Mouse (Mus musculus): ENCODE data around the gene Slc28a2. TPM values are rescaled to one million over a fixed set of nuclear protein-coding genes. Genes with fewer than 3 reads are reported as not detected.
"Not testable (repeated sequence)": the region's sequence is repeated elsewhere in the genome, so short reads cannot be mapped to it uniquely, and the experiment has no call there.

Gene Slc28a2
- polyA plus RNA-seq, 1 experiment, result 24.8 TPM

GRCm38 (mm10) chr2:122469221-122469620 is 42.9 kb downstream of the Slc28a2 start:
- Histone ChIP-seq H3K27me3 (ENCODE audit: control insufficient read depth, insufficient read depth, low read length) (no peaks in the 10 kb centered on the region), H3K27ac (ENCODE audit: insufficient read depth, low read length) (no peak overlapping the region), H3K36me3 (ENCODE audit: control insufficient read depth, insufficient read depth, low read length) (no peaks in the 10 kb centered on the region), H3K4me1 (ENCODE audit: control insufficient read depth, insufficient read depth, insufficient read length) (peaks cover 2% of the 10 kb centered on the region; the same call in 1 of the 2 replicates), H3K4me3 (ENCODE audit: extremely low read depth, insufficient read depth, insufficient read length) (no peak overlapping the region)
- WGBS, result 77% methylated on average over 3 of the region's 3 CpGs
- TF ChIP-seq POLR2A (IDR thresholded peaks at IDR 0.05; ENCODE audit: low read depth, low read length) (no peak), CTCF (IDR thresholded peaks at IDR 0.05; ENCODE audit: extremely low read depth, insufficient read depth, insufficient read length, insufficient replicate concordance) (no peak)
- DNase-seq (ENCODE audit: low read depth in 1 of 2, low spot score in 2 of 2), result peak in 1 of 2 experiments; percentile 60

- TF ChIP-seq CTCF (IDR thresholded peaks at IDR 0.05; ENCODE audit: extremely low read depth, insufficient read depth, insufficient read length, insufficient replicate concordance) (no peak), POLR2A (IDR thresholded peaks at IDR 0.05; ENCODE audit: low read depth, low read length) (no peak)
- DNase-seq (ENCODE audit: low read depth in 1 of 2, low spot score in 2 of 2), result no peak
- H3K27ac ChIP-seq (ENCODE audit: insufficient read depth, low read length), result no peak overlapping the region
- no peaks in the 10 kb centered on the region for H3K27me3 ChIP-seq (ENCODE audit: control insufficient read depth, insufficient read depth, low read length)
- no peak overlapping the region for H3K4me3 ChIP-seq (ENCODE audit: extremely low read depth, insufficient read depth, insufficient read length)
- H3K4me1 ChIP-seq (ENCODE audit: control insufficient read depth, insufficient read depth, insufficient read length), result no peaks in the 10 kb centered on the region
- no peaks in the 10 kb centered on the region for H3K36me3 ChIP-seq (ENCODE audit: control insufficient read depth, insufficient read depth, low read length)
Measured at GRCm38 (mm10) chr2:122476585-122476984, 50.3 kb downstream of the Slc28a2 start.

- 74% methylated on average over 1 of the region's 1 CpGs for WGBS
- not testable (repeated sequence) for DNase-seq (ENCODE audit: low read depth in 1 of 2, low spot score in 2 of 2); H3K36me3 ChIP-seq (ENCODE audit: control insufficient read depth, insufficient read depth, low read length); H3K4me3 ChIP-seq (ENCODE audit: extremely low read depth, insufficient read depth, insufficient read length); H3K4me1 ChIP-seq (ENCODE audit: control insufficient read depth, insufficient read depth, insufficient read length); H3K27ac ChIP-seq (ENCODE audit: insufficient read depth, low read length); H3K27me3 ChIP-seq (ENCODE audit: control insufficient read depth, insufficient read depth, low read length)
Measured at GRCm38 (mm10) chr2:122483787-122484186, 57.5 kb downstream of the Slc28a2 start.

GRCm38 (mm10) chr2:122484641-122485040 is 58.4 kb downstream of the Slc28a2 start, which contains the start of gene Gm14085:
Gm14085 (plus strand) TSS chr2:122484941.
- Histone ChIP-seq H3K4me3 (ENCODE audit: extremely low read depth, insufficient read depth, insufficient read length) (no peak within 1 kb of the TSS), H3K4me1 (ENCODE audit: control insufficient read depth, insufficient read depth, insufficient read length) (no peaks in the 10 kb centered on the region; the same call in 1 of the 2 replicates), H3K27me3 (ENCODE audit: control insufficient read depth, insufficient read depth, low read length) (no peaks in the 10 kb centered on the region), H3K36me3 (ENCODE audit: control insufficient read depth, insufficient read depth, low read length) (no peaks in the 10 kb centered on the region), H3K27ac (ENCODE audit: insufficient read depth, low read length) (no peak within 1 kb of the TSS)
- no peak for DNase-seq (ENCODE audit: low read depth in 1 of 2, low spot score in 2 of 2)
- 90% methylated on average over 1 of the region's 1 CpGs for WGBS
- TF ChIP-seq POLR2A (IDR thresholded peaks at IDR 0.05; ENCODE audit: low read depth, low read length) (no peak), CTCF (IDR thresholded peaks at IDR 0.05; ENCODE audit: extremely low read depth, insufficient read depth, insufficient read length, insufficient replicate concordance) (no peak)

- H3K4me1 ChIP-seq (ENCODE audit: control insufficient read depth, insufficient read depth, insufficient read length); H3K4me3 ChIP-seq (ENCODE audit: extremely low read depth, insufficient read depth, insufficient read length); DNase-seq (ENCODE audit: low read depth in 1 of 2, low spot score in 2 of 2); H3K27me3 ChIP-seq (ENCODE audit: control insufficient read depth, insufficient read depth, low read length); H3K36me3 ChIP-seq (ENCODE audit: control insufficient read depth, insufficient read depth, low read length); H3K27ac ChIP-seq (ENCODE audit: insufficient read depth, low read length): not testable (repeated sequence)
- 35% methylated on average over 3 of the region's 3 CpGs for WGBS
Measured at GRCm38 (mm10) chr2:122485654-122486053, 59.4 kb downstream of the Slc28a2 start.

GRCm38 (mm10) chr2:122486122-122486521 is 59.8 kb downstream of the Slc28a2 start:
- H3K4me3 ChIP-seq (ENCODE audit: extremely low read depth, insufficient read depth, insufficient read length); DNase-seq (ENCODE audit: low read depth in 1 of 2, low spot score in 2 of 2); H3K27me3 ChIP-seq (ENCODE audit: control insufficient read depth, insufficient read depth, low read length); H3K4me1 ChIP-seq (ENCODE audit: control insufficient read depth, insufficient read depth, insufficient read length); H3K36me3 ChIP-seq (ENCODE audit: control insufficient read depth, insufficient read depth, low read length); H3K27ac ChIP-seq (ENCODE audit: insufficient read depth, low read length): not testable (repeated sequence)

GRCm38 (mm10) chr2:122486674-122487073 is 60.4 kb downstream of the Slc28a2 start:
- 92% methylated on average over 2 of the region's 2 CpGs for WGBS
- no peaks in the 10 kb centered on the region for H3K27me3 ChIP-seq (ENCODE audit: control insufficient read depth, insufficient read depth, low read length)
- no peaks in the 10 kb centered on the region for H3K36me3 ChIP-seq (ENCODE audit: control insufficient read depth, insufficient read depth, low read length)
- no peak overlapping the region for H3K4me3 ChIP-seq (ENCODE audit: extremely low read depth, insufficient read depth, insufficient read length)
- no peaks in the 10 kb centered on the region; the same call in 1 of the 2 replicates for H3K4me1 ChIP-seq (ENCODE audit: control insufficient read depth, insufficient read depth, insufficient read length)
- no peak for TF ChIP-seq POLR2A (IDR thresholded peaks at IDR 0.05; ENCODE audit: low read depth, low read length)
- no peak for TF ChIP-seq CTCF (IDR thresholded peaks at IDR 0.05; ENCODE audit: extremely low read depth, insufficient read depth, insufficient read length, insufficient replicate concordance)
- no peak for DNase-seq (ENCODE audit: low read depth in 1 of 2, low spot score in 2 of 2)
- no peak overlapping the region for H3K27ac ChIP-seq (ENCODE audit: insufficient read depth, low read length)

Other genes with a start within 250 kb of the Slc28a2 start
- gene Patl2, start 240.3 kb upstream of the Slc28a2 start, polyA plus RNA-seq (2012; rRNA removed), result 0.06 and 0.11 TPM in 2 replicates
- not detected in 2 replicates for gene Terb2, start 240.2 kb upstream of the Slc28a2 start, polyA plus RNA-seq (2012; rRNA removed)
- gene Sord, start 191.7 kb upstream of the Slc28a2 start, polyA plus RNA-seq (2012; rRNA removed), result 6.8 and 6.9 TPM in 2 replicates
- gene Duox2, start 128.0 kb upstream of the Slc28a2 start, polyA plus RNA-seq (2012; rRNA removed), result 0.02 TPM in 1 of 2 replicates, not detected in the other
- gene Duoxa2, start 127.6 kb upstream of the Slc28a2 start, polyA plus RNA-seq (2012; rRNA removed), result not detected in 2 replicates
- gene Duoxa1, start 112.7 kb upstream of the Slc28a2 start, polyA plus RNA-seq (2012; rRNA removed), result not detected in 2 replicates
- not detected in 2 replicates for gene Duox1, start 110.8 kb upstream of the Slc28a2 start, polyA plus RNA-seq (2012; rRNA removed)
- gene Shf, start 57.3 kb upstream of the Slc28a2 start, polyA plus RNA-seq (2012; rRNA removed), result 4.3 and 5.5 TPM in 2 replicates
- gene Gm14085, start 58.5 kb downstream of the Slc28a2 start, polyA plus RNA-seq (2012; rRNA removed), result 2.2 and 3.1 TPM in 2 replicates
- 16.3 and 17.4 TPM in 2 replicates for gene Gatm, start 184.8 kb downstream of the Slc28a2 start, polyA plus RNA-seq (2012; rRNA removed)
- 0.18 TPM in 2 replicates for gene AA467197, start 210.5 kb downstream of the Slc28a2 start, polyA plus RNA-seq (2012; rRNA removed)

Measured in spleen, adult 2 months (tissue).